Mouse (Mus musculus) midbrain, embryonic 12.5 days (tissue): Measurements from ENCODE around the gene Hist1h1d. TPM values are rescaled to one million over a fixed set of nuclear protein-coding genes. Genes with fewer than 3 reads are reported as not detected.
"Not testable (repeated sequence)": the region's sequence is repeated elsewhere in the genome, so short reads cannot be mapped to it uniquely, and the experiment has no call there.

Experiments used
- ATAC-seq: fragments of 200-750 bp; cut with Nextera tagmentation; 2 replicates; pipeline ENCODE4 v1.8.0; 2017; ENCODE audit warnings: low read depth, moderate TSS enrichment, moderate library complexity; ENCODE audit not compliant: low FRiP score
- H3K27ac ChIP-seq: fragments of 300-500 bp; sonication (generic); replicated peaks from 2 replicates; pipeline ENCODE4 v1.5.1; 2016; ENCODE audit warnings: mild to moderate bottlenecking
- H3K27me3 ChIP-seq: fragments of 300-500 bp; sonication (generic); 2 replicates; pipeline ENCODE4 v1.6.1; 2016; ENCODE audit warnings: mild to moderate bottlenecking
- H3K36me3 ChIP-seq: fragments of 300-500 bp; sonication (generic); 2 replicates; pipeline ENCODE4 v1.6.1; 2016
- H3K4me1 ChIP-seq: fragments of 300-500 bp; sonication (generic); 2 replicates; pipeline ENCODE4 v1.6.1; 2016
- H3K4me2 ChIP-seq: fragments of 300-500 bp; sonication (generic); replicated peaks from 2 replicates; pipeline ENCODE4 v1.6.1; 2016; ENCODE audit warnings: mild to moderate bottlenecking, moderate library complexity
- H3K4me3 ChIP-seq: fragments of 300-500 bp; sonication (generic); 2 replicates; pipeline ENCODE4 v1.5.1; 2016; ENCODE audit warnings: mild to moderate bottlenecking
- H3K9ac ChIP-seq: fragments of 300-500 bp; sonication (generic); replicated peaks from 2 replicates; pipeline ENCODE4 v1.6.1; 2016; ENCODE audit warnings: mild to moderate bottlenecking, moderate library complexity
- H3K9me3 ChIP-seq: fragments of 300-500 bp; sonication (generic); 2 replicates; pipeline ENCODE4 v1.6.1; 2016; ENCODE audit warnings: mild to moderate bottlenecking
- WGBS: fragments of 180-500 bp; shearing (Covaris S2); methylation state at CpG from one replicate; pipeline ENCODE4 v1.1.7; 2016; 5-methylcytosine and 5-hydroxymethylcytosine counted together
- polyA plus RNA-seq: library from polyadenylated mRNA; unstranded; fragments of >200 nt; fragmentation: Nextera tagmentation; extraction: Ambion mirVana; gene quantifications from 2 replicates; pipeline ENCODE4 v1.2.1, GENCODE M21; 2016

Gene Hist1h1d
- polyA plus RNA-seq, 1 experiment from 2014 or later = 0.45 TPM

- under 1% methylated on average over 17 of the region's 34 CpGs for WGBS
- Histone ChIP-seq H3K4me3 (peak overlapping the region; percentile 45), H3K4me1 (peaks cover 26% of the 10 kb centered on the region), H3K27ac (peak overlapping the region; percentile 96), H3K9ac (peak overlapping the region; percentile 72), H3K4me2 (peak overlapping the region; percentile 68)
- not testable (repeated sequence) for ATAC-seq, H3K9me3 ChIP-seq, H3K36me3 ChIP-seq, H3K27me3 ChIP-seq
Observed at GRCm38 (mm10) chr13:23571504-23572217, 18.6 kb downstream of the Hist1h1d start.

- Histone ChIP-seq H3K9me3 (no peaks in the 10 kb centered on the region), H3K27me3 (no peaks in the 10 kb centered on the region), H3K36me3 (no peaks in the 10 kb centered on the region), H3K27ac (peak overlapping the region; percentile 96), H3K4me2 (peak overlapping the region; percentile 68), H3K9ac (peak overlapping the region; percentile 72), H3K4me3 (peak overlapping the region; percentile 45), H3K4me1 (peaks cover 32% of the 10 kb centered on the region)
- ATAC-seq = no peak
- 35% methylated on average over 2 of the region's 2 CpGs for WGBS
Observed at GRCm38 (mm10) chr13:23572218-23573033, 19.4 kb downstream of the Hist1h1d start.

- H3K27me3 ChIP-seq, H3K9me3 ChIP-seq, H3K36me3 ChIP-seq, ATAC-seq: not testable (repeated sequence)
- Histone ChIP-seq H3K4me3 (peak overlapping the region; percentile 45), H3K4me2 (peak overlapping the region; percentile 68), H3K27ac (peak overlapping the region; percentile 96), H3K4me1 (peaks cover 32% of the 10 kb centered on the region), H3K9ac (peak overlapping the region; percentile 16; the same call in 1 of the 2 replicates)
- WGBS = 9% methylated on average over 20 of the region's 20 CpGs
Observed at GRCm38 (mm10) chr13:23573034-23573897, 20.2 kb downstream of the Hist1h1d start.

GRCm38 (mm10) chr13:23573898-23574524, 20.9 kb downstream of the Hist1h1d start, which contains the start of the genes Hist1h2bf and Hist1h2ad:
Gene Hist1h2bf (minus strand): TSS chr13:23574196.
Gene Hist1h2ad (plus strand): TSS chr13:23574381.
- H3K4me3 ChIP-seq = peak within 1 kb of the TSS; percentile 47
- under 1% methylated on average over 42 of the region's 42 CpGs for WGBS
- ATAC-seq = peak; percentile 89

GRCm38 (mm10) chr13:23574546-23575170, 21.6 kb downstream of the Hist1h1d start:
- Histone ChIP-seq H3K4me2 (peak overlapping the region; percentile 68), H3K27ac (peak overlapping the region; percentile 87), H3K9ac (0 out of 2 replicates have a peak overlapping the region, but pooled peaks have one; percentile 46), H3K4me1 (peaks cover 32% of the 10 kb centered on the region), H3K4me3 (peak overlapping the region; percentile 47)
- under 1% methylated on average over 10 of the region's 39 CpGs for WGBS
- not testable (repeated sequence) for H3K27me3 ChIP-seq, H3K9me3 ChIP-seq, H3K36me3 ChIP-seq, ATAC-seq

More at GRCm38 (mm10) chr13:23573898-23574524, 20.9 kb downstream of the Hist1h1d start, which contains the start of the genes Hist1h2bf and Hist1h2ad:
- Histone ChIP-seq H3K9ac (peak within 1 kb of the TSS; percentile 46; the same call in 1 of the 2 replicates), H3K27ac (peak within 1 kb of the TSS; percentile 87), H3K4me1 (peaks cover 32% of the 10 kb centered on the region), H3K4me2 (peak within 1 kb of the TSS; percentile 68)
- H3K9me3 ChIP-seq, H3K36me3 ChIP-seq, H3K27me3 ChIP-seq: not testable (repeated sequence)

GRCm38 (mm10) chr13:23575271-23575851, 22.3 kb downstream of the Hist1h1d start, which contains the start of gene Hist1h3d:
Gene Hist1h3d (plus strand): TSS chr13:23575763.
- peak; percentile 59 for ATAC-seq
- whole genome bisulfite sequencing = under 1% methylated on average over 18 of the region's 18 CpGs

GRCm38 (mm10) chr13:23575864-23576313, 22.8 kb downstream of the Hist1h1d start:
- not testable (repeated sequence) for H3K36me3 ChIP-seq, H3K9me3 ChIP-seq, ATAC-seq, H3K27me3 ChIP-seq
- Histone ChIP-seq H3K9ac (peak overlapping the region; percentile 75), H3K4me2 (peak overlapping the region; percentile 66), H3K27ac (peak overlapping the region; percentile 80), H3K4me3 (peak overlapping the region; percentile 47), H3K4me1 (peaks cover 29% of the 10 kb centered on the region)
- WGBS = under 1% methylated on average over 9 of the region's 40 CpGs

More at GRCm38 (mm10) chr13:23575271-23575851, 22.3 kb downstream of the Hist1h1d start, which contains the start of gene Hist1h3d:
- H3K4me2 ChIP-seq = peak within 1 kb of the TSS; percentile 66
- peaks cover 29% of the 10 kb centered on the region for H3K4me1 ChIP-seq
- H3K36me3 ChIP-seq = no peaks in the 10 kb centered on the region
- H3K27ac ChIP-seq = peak within 1 kb of the TSS; percentile 87
- H3K27me3 ChIP-seq = no peaks in the 10 kb centered on the region
- H3K9me3 ChIP-seq = no peaks in the 10 kb centered on the region
- H3K4me3 ChIP-seq = peak within 1 kb of the TSS; percentile 47
- peak within 1 kb of the TSS; percentile 75 for H3K9ac ChIP-seq

GRCm38 (mm10) chr13:23576351-23576881, 23.4 kb downstream of the Hist1h1d start:
- peak overlapping the region; percentile 47 for H3K4me3 ChIP-seq
- no peaks in the 10 kb centered on the region for H3K9me3 ChIP-seq
- H3K27me3 ChIP-seq = no peaks in the 10 kb centered on the region
- H3K9ac ChIP-seq = peak overlapping the region; percentile 75
- 2% methylated on average over 7 of the region's 7 CpGs for WGBS
- H3K27ac ChIP-seq = peak overlapping the region; percentile 80
- H3K36me3 ChIP-seq = no peaks in the 10 kb centered on the region
- ATAC-seq = no peak
- peak overlapping the region; percentile 66 for H3K4me2 ChIP-seq
- peaks cover 29% of the 10 kb centered on the region for H3K4me1 ChIP-seq

- H3K4me1 ChIP-seq = peaks cover 30% of the 10 kb centered on the region
- H3K36me3 ChIP-seq = no peaks in the 10 kb centered on the region
- H3K27ac ChIP-seq = peak overlapping the region; percentile 80
- no peak for ATAC-seq
- 51% methylated on average over 6 of the region's 6 CpGs for WGBS
- peak overlapping the region; percentile 66 for H3K4me2 ChIP-seq
- H3K9me3 ChIP-seq = no peaks in the 10 kb centered on the region
- H3K4me3 ChIP-seq = peak overlapping the region; percentile 47
- peak overlapping the region; percentile 75 for H3K9ac ChIP-seq
- H3K27me3 ChIP-seq = no peaks in the 10 kb centered on the region
Observed at GRCm38 (mm10) chr13:23576906-23577639, 24.0 kb downstream of the Hist1h1d start.
